ENCODE assay signal across 21 mouse cellular contexts in the genomic region with DNA sequence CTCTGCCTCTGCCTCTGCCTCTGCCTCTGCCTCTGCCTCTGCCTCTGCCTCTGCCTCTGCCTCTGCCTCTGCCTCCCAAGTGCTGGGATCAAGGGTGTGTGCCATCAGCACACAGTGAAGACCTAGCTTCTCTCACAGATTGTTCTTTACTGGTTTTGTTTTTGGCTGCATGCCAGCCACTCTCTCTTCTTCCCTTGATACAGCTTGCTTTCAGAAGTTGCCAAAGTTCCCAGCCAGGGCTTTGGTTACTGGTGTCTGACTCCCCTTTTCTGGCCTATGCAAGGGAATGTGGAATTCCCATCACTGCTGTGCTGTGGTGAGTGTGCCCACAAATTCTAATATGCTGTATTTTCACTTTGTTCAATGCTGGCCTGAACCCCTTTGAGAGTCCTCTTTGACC.
A peak's percentile ranks its signal among the peaks of the same experiment; 100 is the strongest.
DNase-seq lines count a peak whose midpoint lies in the region; ATAC-seq lines count a peak whose summit lies in the region.
"Had no signal": no experiment of that assay in that cellular context is flagged by ENCODE, and none has a peak within 500 bp of the region (broad histone marks: within the 10 kb centered on the region; RNA-seq: fewer than 3 reads in every experiment).

No protein-coding gene starts in this region.

- intact Hi-C loops in left cerebral cortex, postnatal 14 days (cut with DNase I): no loop called here

- H3K4me2 ChIP-seq in heart, embryonic 11.5 days: no peak overlapping the region
- no peak overlapping the region for H3K4me2 ChIP-seq in midbrain, embryonic 14.5 days (ENCODE audit: low read length)
- no peak overlapping the region for H3K4me2 ChIP-seq in midbrain, embryonic 13.5 days (replicated peaks)
- H3K4me2 ChIP-seq: forebrain, embryonic 13.5 days; heart, embryonic 15.5 days; kidney, embryonic 15.5 days; liver, embryonic 11.5 days; midbrain, embryonic 12.5 days had no signal

- ATAC-seq in heart, embryonic 11.5 days (replicated peaks; ENCODE audit: insufficient number of reproducible peaks, low FRiP score, low TSS enrichment): no peak
- no peak for ATAC-seq in midbrain, embryonic 14.5 days (ENCODE audit: low FRiP score, low TSS enrichment)
- ATAC-seq in midbrain, embryonic 13.5 days: no peak
- ATAC-seq: forebrain, embryonic 13.5 days; intestine, postnatal 0 days; liver, postnatal 0 days had no signal

- H3K36me3 ChIP-seq in heart, embryonic 11.5 days (ENCODE audit: control insufficient read depth, insufficient read depth, low read length): no peaks in the 10 kb centered on the region
- no peaks in the 10 kb centered on the region for H3K36me3 ChIP-seq in midbrain, embryonic 14.5 days (ENCODE audit: control insufficient read depth, insufficient read depth, low read length)
- no peaks in the 10 kb centered on the region for H3K36me3 ChIP-seq in midbrain, embryonic 13.5 days
- H3K36me3 ChIP-seq: heart, embryonic 15.5 days; kidney, embryonic 15.5 days; midbrain, embryonic 12.5 days had no signal

- no peaks in the 10 kb centered on the region for H3K27me3 ChIP-seq in heart, embryonic 11.5 days (ENCODE audit: control insufficient read depth, insufficient read depth, low read length)
- H3K27me3 ChIP-seq in midbrain, embryonic 14.5 days (ENCODE audit: control insufficient read depth, insufficient read depth, low read length): no peaks in the 10 kb centered on the region
- H3K27me3 ChIP-seq in midbrain, embryonic 13.5 days: no peaks in the 10 kb centered on the region
- H3K27me3 ChIP-seq: forebrain, embryonic 13.5 days; heart, embryonic 15.5 days; kidney, embryonic 15.5 days; midbrain, embryonic 12.5 days had no signal

- no peak overlapping the region for H3K9ac ChIP-seq in heart, embryonic 11.5 days (ENCODE audit: low read depth, low read length)
- no peak overlapping the region for H3K9ac ChIP-seq in midbrain, embryonic 14.5 days (replicated peaks; ENCODE audit: low read length)
- no peak overlapping the region for H3K9ac ChIP-seq in midbrain, embryonic 13.5 days (replicated peaks)
- H3K9ac ChIP-seq: forebrain, embryonic 13.5 days; heart, embryonic 15.5 days; kidney, embryonic 15.5 days; liver, postnatal 0 days; midbrain, embryonic 12.5 days had no signal

- no peaks in the 10 kb centered on the region for H3K4me1 ChIP-seq in heart, embryonic 11.5 days (ENCODE audit: control insufficient read depth, insufficient read depth, low read length)
- H3K4me1 ChIP-seq in midbrain, embryonic 14.5 days (ENCODE audit: control insufficient read depth, insufficient read depth, low read length): no peaks in the 10 kb centered on the region
- no peaks in the 10 kb centered on the region for H3K4me1 ChIP-seq in midbrain, embryonic 13.5 days (replicated peaks)
- H3K4me1 ChIP-seq: forebrain, embryonic 13.5 days; heart, embryonic 15.5 days; midbrain, embryonic 12.5 days had no signal

- no peak overlapping the region for H3K4me3 ChIP-seq in heart, embryonic 11.5 days (ENCODE audit: low read depth, low read length)
- H3K4me3 ChIP-seq in midbrain, embryonic 14.5 days (replicated peaks; ENCODE audit: low read depth, low read length): no peak overlapping the region
- no peak overlapping the region for H3K4me3 ChIP-seq in midbrain, embryonic 13.5 days (replicated peaks)
- H3K4me3 ChIP-seq: forebrain, embryonic 13.5 days; heart, embryonic 15.5 days; kidney, embryonic 15.5 days; midbrain, embryonic 12.5 days had no signal

- peak; percentile 39 for DNase-seq in heart, adult 11 months
- DNase-seq in midbrain, embryonic 14.5 days: peak; percentile 36
- peak; percentile 66 for DNase-seq in NIH3T3 (ENCODE audit: low read depth)
- DNase-seq in kidney, adult 18-20 months: no peak
- no peak for DNase-seq in left cerebral cortex, postnatal 14 days (ENCODE audit: low spot score in 2 of 2)
- DNase-seq: cerebellum, adult 11-12 months; cerebellum, postnatal 10 days; gastrocnemius, postnatal 25 days; heart, postnatal 36 days; kidney, postnatal 36 days; liver, postnatal 0 days; lung, postnatal 10 days; thymus, postnatal 14 days had no signal

- no peaks in the 10 kb centered on the region for H3K9me3 ChIP-seq in heart, embryonic 11.5 days (replicated peaks; ENCODE audit: control insufficient read depth, low read length)
- H3K9me3 ChIP-seq in midbrain, embryonic 14.5 days (ENCODE audit: control insufficient read depth, low read length): no peaks in the 10 kb centered on the region
- no peaks in the 10 kb centered on the region for H3K9me3 ChIP-seq in midbrain, embryonic 13.5 days
- H3K9me3 ChIP-seq: forebrain, embryonic 13.5 days; heart, embryonic 15.5 days; kidney, embryonic 15.5 days; midbrain, embryonic 12.5 days had no signal

- no peak overlapping the region for H3K27ac ChIP-seq in heart, embryonic 11.5 days (ENCODE audit: low read depth, low read length)
- no peak overlapping the region for H3K27ac ChIP-seq in midbrain, embryonic 14.5 days (replicated peaks; ENCODE audit: low read depth, low read length)
- H3K27ac ChIP-seq in midbrain, embryonic 13.5 days: no peak overlapping the region
- H3K27ac ChIP-seq: forebrain, embryonic 13.5 days; heart, embryonic 15.5 days; kidney, embryonic 15.5 days; midbrain, embryonic 12.5 days had no signal

Comparison
In these comparisons a context has a peak if more than half of its experiments do, and no peak if none do; other contexts are left out.
1. DNase-seq: peak in heart, adult 11 months (single experiment), midbrain, embryonic 14.5 days (single experiment) and NIH3T3 (single experiment); none in kidney, adult 18-20 months (single experiment) and left cerebral cortex, postnatal 14 days (0 of 2).